Mouse (Mus musculus): ENCODE data around the gene Uncx. TPM values are rescaled to one million over a fixed set of nuclear protein-coding genes. Genes with fewer than 3 reads are reported as not detected.

The Uncx gene
- polyA plus RNA-seq, 1 experiment: not detected

GRCm38 (mm10) chr5:139536211-139536910, 6.9 kb upstream of the Uncx start:
- TF ChIP-seq GATA1 (IDR thresholded peaks at IDR 0.05; ENCODE audit: low read length): no peak

- TF ChIP-seq GATA1 (IDR thresholded peaks at IDR 0.05; ENCODE audit: low read length): no peak
Observed at GRCm38 (mm10) chr5:139536911-139537738, 6.2 kb upstream of the Uncx start.

GRCm38 (mm10) chr5:139537739-139538135, 5.6 kb upstream of the Uncx start:
- no peak for TF ChIP-seq GATA1 (IDR thresholded peaks at IDR 0.05; ENCODE audit: low read length)

GRCm38 (mm10) chr5:139541151-139542042, 1.9 kb upstream of the Uncx start:
- TF ChIP-seq GATA1 (IDR thresholded peaks at IDR 0.05; ENCODE audit: low read length): no peak

- no peak for TF ChIP-seq GATA1 (IDR thresholded peaks at IDR 0.05; ENCODE audit: low read length)
Observed at GRCm38 (mm10) chr5:139542043-139542365, 1.3 kb upstream of the Uncx start.

GRCm38 (mm10) chr5:139542556-139542955, 738 bp upstream of the Uncx start:
- TF ChIP-seq GATA1 (IDR thresholded peaks at IDR 0.05; ENCODE audit: low read length): no peak

GRCm38 (mm10) chr5:139543650-139544270, 466 bp downstream of the Uncx start:
- TF ChIP-seq GATA1 (IDR thresholded peaks at IDR 0.05; ENCODE audit: low read length): no peak

GRCm38 (mm10) chr5:139544271-139545135, 1.2 kb downstream of the Uncx start:
- TF ChIP-seq GATA1 (IDR thresholded peaks at IDR 0.05; ENCODE audit: low read length): no peak

- TF ChIP-seq GATA1 (IDR thresholded peaks at IDR 0.05; ENCODE audit: low read length): no peak
Observed at GRCm38 (mm10) chr5:139545221-139545620, 1.9 kb downstream of the Uncx start.

GRCm38 (mm10) chr5:139545673-139546335, 2.5 kb downstream of the Uncx start:
- no peak for TF ChIP-seq GATA1 (IDR thresholded peaks at IDR 0.05; ENCODE audit: low read length)

GRCm38 (mm10) chr5:139546336-139546770, 3.1 kb downstream of the Uncx start:
- TF ChIP-seq GATA1 (IDR thresholded peaks at IDR 0.05; ENCODE audit: low read length): no peak

- no peak for TF ChIP-seq GATA1 (IDR thresholded peaks at IDR 0.05; ENCODE audit: low read length)
Observed at GRCm38 (mm10) chr5:139546771-139547420, 3.6 kb downstream of the Uncx start.

GRCm38 (mm10) chr5:139547421-139547931, 4.2 kb downstream of the Uncx start:
- no peak for TF ChIP-seq GATA1 (IDR thresholded peaks at IDR 0.05; ENCODE audit: low read length)

Measured in G1E-ER4 (cell line).